Mouse (Mus musculus): Measurements from ENCODE around the gene 2210016L21Rik. TPM values are rescaled to one million over a fixed set of nuclear protein-coding genes. Genes with fewer than 3 reads are reported as not detected.
"Not testable (repeated sequence)": the region's sequence is repeated elsewhere in the genome, so short reads cannot be mapped to it uniquely, and the experiment has no call there.

2210016L21Rik gene
- polyA plus RNA-seq, 1 experiment = 20.6 TPM

DNA sequence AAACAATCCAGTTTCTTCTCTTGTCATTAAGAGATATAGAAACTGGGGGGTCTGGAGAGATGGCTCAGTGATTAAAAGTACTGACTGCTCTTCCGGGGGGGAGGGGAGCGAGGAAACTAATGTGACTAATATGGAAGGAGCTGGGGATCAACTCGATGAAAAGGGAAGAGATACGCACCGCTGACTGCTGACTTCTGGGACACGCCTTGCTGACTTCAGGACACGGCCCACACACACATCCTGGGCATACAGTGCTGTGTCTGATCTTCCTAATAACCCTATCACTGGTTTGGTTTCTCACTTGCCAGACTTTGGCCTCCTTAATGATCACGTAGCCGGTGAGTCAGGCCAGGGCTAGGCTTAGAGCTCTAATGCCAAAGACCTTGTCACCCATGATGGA, 15.2 kb upstream of the 2210016L21Rik start:
- Histone ChIP-seq H3K79me2 (ENCODE audit: control insufficient read depth, insufficient read depth) (no peaks in the 10 kb centered on the region), H3K4me3 (ENCODE audit: insufficient read depth, poor library complexity, severe bottlenecking) (no peak overlapping the region), H3K79me3 (ENCODE audit: low read depth) (no peaks in the 10 kb centered on the region), H3K36me3 (ENCODE audit: control insufficient read depth, insufficient read depth) (no peaks in the 10 kb centered on the region), H3K27me3 (ENCODE audit: control insufficient read depth, insufficient read depth, insufficient read length) (no peaks in the 10 kb centered on the region), H3ac (ENCODE audit: control insufficient read depth, insufficient read length, low read depth) (no peak overlapping the region)
- TF ChIP-seq USF1 (IDR thresholded peaks at IDR 0.05; ENCODE audit: low read depth) (no peak), MAX (IDR thresholded peaks at IDR 0.05) (no peak)

DNA sequence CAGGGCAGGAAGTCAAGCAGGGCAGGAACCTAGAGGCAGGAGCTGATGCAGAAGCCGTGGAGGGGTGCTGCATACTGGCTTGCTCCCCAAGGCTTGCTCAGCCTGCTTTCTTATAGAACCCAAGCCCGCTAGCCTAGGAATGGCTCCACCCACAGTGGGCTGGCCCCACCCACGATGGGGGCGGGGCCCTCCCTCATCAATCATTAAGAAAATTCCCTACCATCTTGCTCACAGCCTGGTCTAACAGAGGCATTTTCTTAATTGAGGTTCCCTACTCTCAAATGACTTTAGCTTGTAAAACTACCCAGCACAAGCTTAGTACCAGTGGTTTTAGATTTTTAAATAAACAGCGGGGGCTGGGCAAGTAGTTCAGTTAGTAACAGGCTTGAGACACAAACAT, 10.3 kb upstream of the 2210016L21Rik start:
- TF ChIP-seq FOSL1 (IDR thresholded peaks at IDR 0.05; ENCODE audit: insufficient read depth, low read length, poor library complexity, severe bottlenecking) = no peak
- TF ChIP-seq MYOD1 (IDR thresholded peaks at IDR 0.05; ENCODE audit: control insufficient read depth, insufficient read length, low read depth) = no peak
- TF ChIP-seq MAX (IDR thresholded peaks at IDR 0.05) = no peak
- TF ChIP-seq CEBPB (IDR thresholded peaks at IDR 0.05; ENCODE audit: low read depth) = no peak
- no peak for TF ChIP-seq MYOG (IDR thresholded peaks at IDR 0.05; ENCODE audit: control insufficient read depth, extremely low read depth, insufficient read length)
- TF ChIP-seq CTCF (IDR thresholded peaks at IDR 0.05; ENCODE audit: control insufficient read depth, insufficient read depth, insufficient read length) = no peak
- TF ChIP-seq USF1 (IDR thresholded peaks at IDR 0.05; ENCODE audit: low read depth) = no peak
- no peaks in the 10 kb centered on the region for H3K79me3 ChIP-seq (ENCODE audit: low read depth)
- no peaks in the 10 kb centered on the region for H3K27me3 ChIP-seq (ENCODE audit: control insufficient read depth, insufficient read depth, insufficient read length)
- H3K36me3 ChIP-seq (ENCODE audit: control insufficient read depth, insufficient read depth) = no peaks in the 10 kb centered on the region
- no peak overlapping the region for H3ac ChIP-seq (ENCODE audit: control insufficient read depth, insufficient read length, low read depth)
- H3K4me3 ChIP-seq (ENCODE audit: insufficient read depth, poor library complexity, severe bottlenecking) = no peak overlapping the region
- no peaks in the 10 kb centered on the region for H3K79me2 ChIP-seq (ENCODE audit: control insufficient read depth, insufficient read depth)

DNA sequence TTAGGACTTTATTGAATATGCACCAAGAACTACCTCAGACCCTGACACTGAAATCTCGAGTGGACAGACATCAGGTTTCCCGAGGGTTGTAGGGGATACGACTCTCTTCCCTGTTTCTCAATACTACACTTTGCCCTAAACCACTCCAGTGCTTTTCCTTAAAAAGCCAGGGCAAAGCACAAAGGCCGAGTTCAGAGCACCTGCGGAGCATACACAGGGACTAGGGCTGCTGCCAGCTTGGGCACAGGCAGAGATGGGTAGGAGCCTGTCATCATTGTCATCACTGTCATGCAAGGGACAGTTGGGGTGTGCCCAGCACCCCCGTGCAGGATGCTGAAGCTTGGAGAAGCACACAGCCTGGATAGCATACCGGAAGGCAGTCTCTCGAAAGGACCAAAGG, 8.8 kb upstream of the 2210016L21Rik start:
- Histone ChIP-seq H3K4me3 (ENCODE audit: insufficient read depth, poor library complexity, severe bottlenecking) (no peak overlapping the region), H3ac (ENCODE audit: control insufficient read depth, insufficient read length, low read depth) (no peak overlapping the region), H3K27me3 (ENCODE audit: control insufficient read depth, insufficient read depth, insufficient read length) (no peaks in the 10 kb centered on the region), H3K36me3 (ENCODE audit: control insufficient read depth, insufficient read depth) (no peaks in the 10 kb centered on the region), H3K79me3 (ENCODE audit: low read depth) (no peaks in the 10 kb centered on the region), H3K79me2 (ENCODE audit: control insufficient read depth, insufficient read depth) (no peaks in the 10 kb centered on the region)
- TF ChIP-seq CTCF (IDR thresholded peaks at IDR 0.05; ENCODE audit: control insufficient read depth, insufficient read depth, insufficient read length) = no peak
- TF ChIP-seq FOSL1 (IDR thresholded peaks at IDR 0.05; ENCODE audit: insufficient read depth, low read length, poor library complexity, severe bottlenecking) = no peak
- TF ChIP-seq MAX (IDR thresholded peaks at IDR 0.05) = no peak
- no peak for TF ChIP-seq CEBPB (IDR thresholded peaks at IDR 0.05; ENCODE audit: low read depth)
- no peak for TF ChIP-seq MYOG (IDR thresholded peaks at IDR 0.05; ENCODE audit: control insufficient read depth, extremely low read depth, insufficient read length)
- TF ChIP-seq MYOD1 (IDR thresholded peaks at IDR 0.05; ENCODE audit: control insufficient read depth, insufficient read length, low read depth) = no peak
- TF ChIP-seq USF1 (IDR thresholded peaks at IDR 0.05; ENCODE audit: low read depth) = no peak

DNA sequence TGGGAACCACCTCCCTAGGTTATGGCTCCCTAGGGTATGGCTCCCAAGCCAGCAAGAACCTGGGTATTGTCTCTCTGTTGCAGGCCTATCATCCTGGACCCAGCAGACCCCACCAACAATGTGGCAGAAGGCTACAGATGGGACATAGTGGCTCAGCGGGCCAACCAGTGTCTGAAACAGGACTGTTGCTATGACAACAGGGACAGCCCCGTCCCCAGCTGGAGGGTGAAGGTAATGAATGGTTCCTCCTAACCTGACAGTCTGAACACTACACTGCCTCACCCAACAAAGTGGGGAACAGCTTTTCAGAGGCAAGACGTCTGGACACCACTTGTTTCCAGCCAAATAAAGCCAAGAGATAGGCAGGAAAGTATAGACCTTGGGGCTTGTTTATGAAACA, 6.1 kb upstream of the 2210016L21Rik start:
- Histone ChIP-seq H3K36me3 (ENCODE audit: control insufficient read depth, insufficient read depth) (no peaks in the 10 kb centered on the region), H3ac (ENCODE audit: control insufficient read depth, insufficient read length, low read depth) (no peak overlapping the region), H3K4me3 (ENCODE audit: insufficient read depth, poor library complexity, severe bottlenecking) (no peak overlapping the region), H3K79me2 (ENCODE audit: control insufficient read depth, insufficient read depth) (no peaks in the 10 kb centered on the region), H3K27me3 (ENCODE audit: control insufficient read depth, insufficient read depth, insufficient read length) (no peaks in the 10 kb centered on the region), H3K79me3 (ENCODE audit: low read depth) (no peaks in the 10 kb centered on the region)
- TF ChIP-seq MYOG (IDR thresholded peaks at IDR 0.05; ENCODE audit: control insufficient read depth, extremely low read depth, insufficient read length) = no peak
- TF ChIP-seq CTCF (IDR thresholded peaks at IDR 0.05; ENCODE audit: control insufficient read depth, insufficient read depth, insufficient read length) = no peak
- no peak for TF ChIP-seq MAX (IDR thresholded peaks at IDR 0.05)
- TF ChIP-seq CEBPB (IDR thresholded peaks at IDR 0.05; ENCODE audit: low read depth) = no peak
- no peak for TF ChIP-seq FOSL1 (IDR thresholded peaks at IDR 0.05; ENCODE audit: insufficient read depth, low read length, poor library complexity, severe bottlenecking)

DNA sequence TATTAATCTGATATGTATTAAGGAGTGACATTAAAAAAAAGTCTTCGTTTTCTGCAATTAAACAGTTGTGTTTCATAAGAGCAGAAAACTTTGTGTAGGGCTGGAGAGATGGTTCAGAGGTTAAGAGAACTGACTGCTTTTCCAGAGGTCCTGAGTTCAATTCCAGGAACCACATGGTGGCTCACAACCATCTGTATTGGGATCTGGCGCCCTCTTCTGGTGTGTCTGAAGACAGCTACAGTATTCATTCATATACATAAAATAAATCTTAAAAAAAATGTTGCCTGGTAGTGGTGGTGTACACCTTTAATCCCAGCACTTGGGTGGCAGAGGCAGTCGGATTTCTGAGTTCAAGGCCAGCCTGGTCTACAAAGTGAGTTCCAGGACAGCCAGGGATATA, 820 bp upstream of the 2210016L21Rik start:
- not testable (repeated sequence) for H3ac ChIP-seq (ENCODE audit: control insufficient read depth, insufficient read length, low read depth); H3K36me3 ChIP-seq (ENCODE audit: control insufficient read depth, insufficient read depth); H3K4me3 ChIP-seq (ENCODE audit: insufficient read depth, poor library complexity, severe bottlenecking); H3K27me3 ChIP-seq (ENCODE audit: control insufficient read depth, insufficient read depth, insufficient read length); H3K79me3 ChIP-seq (ENCODE audit: low read depth)
- peaks cover 14% of the 10 kb centered on the region for H3K79me2 ChIP-seq (ENCODE audit: control insufficient read depth, insufficient read depth)

DNA sequence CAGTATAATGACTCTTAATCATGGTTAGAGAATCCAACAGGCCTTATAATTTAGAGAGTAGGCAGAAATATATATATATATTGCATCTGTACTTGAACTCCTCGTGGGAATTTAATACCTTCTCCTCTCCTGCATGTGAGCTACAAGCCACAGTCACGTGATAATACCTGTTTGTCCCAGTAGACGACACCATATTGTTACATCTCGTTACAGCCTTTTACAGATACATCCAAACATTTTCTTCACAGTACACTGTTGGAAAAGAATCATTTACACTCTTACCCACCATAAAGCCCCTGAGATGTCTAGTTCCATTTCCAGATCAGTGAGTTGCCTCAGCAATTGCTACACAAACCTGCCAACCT, 790 bp downstream of the 2210016L21Rik start:
- TF ChIP-seq USF1 (IDR thresholded peaks at IDR 0.05; ENCODE audit: low read depth) (peak; percentile 60), CTCF (IDR thresholded peaks at IDR 0.05; ENCODE audit: control insufficient read depth, insufficient read depth, insufficient read length) (no peak), FOSL1 (IDR thresholded peaks at IDR 0.05; ENCODE audit: insufficient read depth, low read length, poor library complexity, severe bottlenecking) (no peak)
- H3K4me3 ChIP-seq (ENCODE audit: insufficient read depth, poor library complexity, severe bottlenecking) = peak overlapping the region; percentile 68
- no peaks in the 10 kb centered on the region for H3K36me3 ChIP-seq (ENCODE audit: control insufficient read depth, insufficient read depth)
- no peaks in the 10 kb centered on the region for H3K27me3 ChIP-seq (ENCODE audit: control insufficient read depth, insufficient read depth, insufficient read length)
- no peak overlapping the region for H3ac ChIP-seq (ENCODE audit: control insufficient read depth, insufficient read length, low read depth)
- H3K79me2 ChIP-seq (ENCODE audit: control insufficient read depth, insufficient read depth) = peaks cover 14% of the 10 kb centered on the region
- peaks cover 6% of the 10 kb centered on the region for H3K79me3 ChIP-seq (ENCODE audit: low read depth)

DNA sequence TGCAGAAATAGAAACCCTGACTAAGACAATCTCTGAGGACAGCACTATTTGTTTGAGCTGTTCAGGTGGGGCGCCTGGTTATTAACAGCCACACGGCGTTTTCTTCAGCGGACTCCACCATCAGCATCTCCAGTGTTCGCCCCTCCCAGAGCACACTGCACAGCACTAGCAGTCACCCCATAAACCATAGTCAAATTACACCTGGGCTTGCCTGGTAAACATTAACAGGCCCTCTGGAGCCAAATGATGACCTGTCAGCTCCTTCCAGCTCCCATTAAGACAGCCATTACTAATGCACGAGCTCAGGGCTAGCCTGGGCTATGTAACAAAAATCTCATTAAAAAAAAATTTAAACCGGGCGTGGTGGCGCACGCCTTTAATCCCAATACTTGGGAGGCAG, 3.1 kb downstream of the 2210016L21Rik start:
- no peak overlapping the region for H3ac ChIP-seq (ENCODE audit: control insufficient read depth, insufficient read length, low read depth)
- no peak overlapping the region for H3K4me3 ChIP-seq (ENCODE audit: insufficient read depth, poor library complexity, severe bottlenecking)
- peaks cover 14% of the 10 kb centered on the region for H3K79me2 ChIP-seq (ENCODE audit: control insufficient read depth, insufficient read depth)
- TF ChIP-seq MYOD1 (IDR thresholded peaks at IDR 0.05; ENCODE audit: control insufficient read depth, insufficient read length, low read depth) (no peak), MYOG (IDR thresholded peaks at IDR 0.05; ENCODE audit: control insufficient read depth, extremely low read depth, insufficient read length) (no peak), FOSL1 (IDR thresholded peaks at IDR 0.05; ENCODE audit: insufficient read depth, low read length, poor library complexity, severe bottlenecking) (no peak)
- H3K27me3 ChIP-seq (ENCODE audit: control insufficient read depth, insufficient read depth, insufficient read length) = no peaks in the 10 kb centered on the region
- peaks cover 12% of the 10 kb centered on the region for H3K36me3 ChIP-seq (ENCODE audit: control insufficient read depth, insufficient read depth)
- peaks cover 6% of the 10 kb centered on the region for H3K79me3 ChIP-seq (ENCODE audit: low read depth)

Data from C2C12 (cell line).